Mouse (Mus musculus) midbrain, postnatal 0 days (tissue): ENCODE measurements around the gene Atp8b4. TPM values are rescaled to one million over a fixed set of nuclear protein-coding genes. Genes with fewer than 3 reads are reported as not detected.

Experiments used
- ATAC-seq: fragments of 200-750 bp; cut with Nextera tagmentation; 2 replicates; pipeline ENCODE4 v1.8.0; 2017; ENCODE audit warnings: moderate number of reproducible peaks, mild to moderate bottlenecking, moderate TSS enrichment, moderate library complexity; ENCODE audit not compliant: low FRiP score
- DNase-seq: peaks from one replicate; pipeline ENCODE4 v3.0.0-alpha.2; 2015; ENCODE audit warnings: low spot score
- H3K27ac ChIP-seq: fragments of 300-500 bp; sonication (generic); 2 replicates; pipeline ENCODE4 v1.5.1; 2014; ENCODE audit warnings: low read depth, mild to moderate bottlenecking, low read length, mixed read lengths
- H3K27me3 ChIP-seq: fragments of 300-500 bp; sonication (generic); 2 replicates; pipeline ENCODE4 v1.6.1; 2014; ENCODE audit warnings: low read length, control low read depth, mixed read lengths; ENCODE audit not compliant: insufficient read depth
- H3K36me3 ChIP-seq: fragments of 300-500 bp; sonication (generic); 2 replicates; pipeline ENCODE4 v1.6.1; 2014; ENCODE audit warnings: low read length, control low read depth, mixed read lengths; ENCODE audit not compliant: insufficient read depth
- H3K4me1 ChIP-seq: fragments of 300-500 bp; sonication (generic); 2 replicates; pipeline ENCODE4 v1.6.1; 2014; ENCODE audit warnings: mild to moderate bottlenecking, control low read depth, antibody characterized with exemption, low read length, mixed read lengths; ENCODE audit not compliant: insufficient read depth
- H3K4me2 ChIP-seq: fragments of 300-500 bp; sonication (generic); 2 replicates; pipeline ENCODE4 v1.6.1; 2014; ENCODE audit warnings: low read depth, mild to moderate bottlenecking, low read length, mixed read lengths; ENCODE audit not compliant: poor library complexity, severe bottlenecking
- H3K4me3 ChIP-seq: fragments of 300-500 bp; sonication (generic); 2 replicates; pipeline ENCODE4 v1.5.1; 2014; ENCODE audit warnings: low read depth, mild to moderate bottlenecking, low read length, moderate library complexity
- H3K9ac ChIP-seq: fragments of 300-500 bp; sonication (generic); replicated peaks from 2 replicates; pipeline ENCODE4 v1.6.1; 2014; ENCODE audit warnings: mild to moderate bottlenecking, low read length, moderate library complexity, mixed read lengths; ENCODE audit not compliant: poor library complexity, severe bottlenecking
- H3K9me3 ChIP-seq: fragments of 300-500 bp; sonication (generic); 2 replicates; pipeline ENCODE4 v1.6.1; 2016; ENCODE audit warnings: low read length, control low read depth
- CTCF ChIP-seq: IDR thresholded peaks from 2 replicates; pipeline ENCODE4 v1.5.1; 2016; ENCODE audit warnings: antibody characterized with exemption, mild to moderate bottlenecking
- WGBS: fragments of 180-500 bp; shearing (Covaris S2); extraction: QIAGEN DNeasy Blood & Tissue Kit; methylation state at CpG from one replicate; pipeline ENCODE4 v1.1.7; 2014; 5-methylcytosine and 5-hydroxymethylcytosine counted together
- polyA plus RNA-seq: library from polyadenylated mRNA; unstranded; fragments of >200 nt; fragmentation: Nextera tagmentation; extraction: Ambion mirVana; gene quantifications from 2 replicates; pipeline ENCODE4 v1.2.1, GENCODE M21; 2015
- total RNA-seq: library from RNA; depleted of rRNA; stranded (reverse); fragments of >200 nt; gene quantifications from 2 replicates; pipeline ENCODE4 v1.2.3, GENCODE M21; 2014

The Atp8b4 gene
- total and polyA plus RNA-seq, 2 experiments from 2014 or later = 0.22 TPM; not detected in 1

GRCm38 (mm10) chr2:126434712-126435111, 65.8 kb downstream of the Atp8b4 start:
- no peak overlapping the region for H3K9ac ChIP-seq
- no peak for TF ChIP-seq CTCF
- DNase-seq = no peak
- H3K9me3 ChIP-seq = no peaks in the 10 kb centered on the region
- H3K27me3 ChIP-seq = no peaks in the 10 kb centered on the region
- WGBS = 87% methylated on average over 1 of the region's 1 CpGs
- no peak overlapping the region for H3K27ac ChIP-seq
- no peaks in the 10 kb centered on the region for H3K36me3 ChIP-seq
- no peak for ATAC-seq
- H3K4me2 ChIP-seq = no peak overlapping the region
- H3K4me1 ChIP-seq = no peaks in the 10 kb centered on the region
- H3K4me3 ChIP-seq = no peak overlapping the region

GRCm38 (mm10) chr2:126434305-126434704, 66.2 kb downstream of the Atp8b4 start:
- no peak for TF ChIP-seq CTCF
- H3K36me3 ChIP-seq = no peaks in the 10 kb centered on the region
- no peaks in the 10 kb centered on the region for H3K4me1 ChIP-seq
- 90% methylated on average over 9 of the region's 9 CpGs for WGBS
- ATAC-seq = no peak
- H3K9ac ChIP-seq = no peak overlapping the region
- no peaks in the 10 kb centered on the region for H3K27me3 ChIP-seq
- no peak overlapping the region for H3K4me2 ChIP-seq
- H3K4me3 ChIP-seq = no peak overlapping the region
- no peaks in the 10 kb centered on the region for H3K9me3 ChIP-seq
- no peak overlapping the region for H3K27ac ChIP-seq
- no peak for DNase-seq

- Histone ChIP-seq H3K27me3 (no peaks in the 10 kb centered on the region), H3K9ac (no peak overlapping the region), H3K36me3 (no peaks in the 10 kb centered on the region), H3K4me2 (no peak overlapping the region), H3K4me3 (no peak overlapping the region), H3K9me3 (no peaks in the 10 kb centered on the region), H3K4me1 (no peaks in the 10 kb centered on the region), H3K27ac (no peak overlapping the region)
- ATAC-seq (no peak), DNase-seq (peak; percentile 31)
- no peak for TF ChIP-seq CTCF
- 78% methylated on average over 9 of the region's 9 CpGs for WGBS
Observed at GRCm38 (mm10) chr2:126432481-126433066, 67.9 kb downstream of the Atp8b4 start.

DNA sequence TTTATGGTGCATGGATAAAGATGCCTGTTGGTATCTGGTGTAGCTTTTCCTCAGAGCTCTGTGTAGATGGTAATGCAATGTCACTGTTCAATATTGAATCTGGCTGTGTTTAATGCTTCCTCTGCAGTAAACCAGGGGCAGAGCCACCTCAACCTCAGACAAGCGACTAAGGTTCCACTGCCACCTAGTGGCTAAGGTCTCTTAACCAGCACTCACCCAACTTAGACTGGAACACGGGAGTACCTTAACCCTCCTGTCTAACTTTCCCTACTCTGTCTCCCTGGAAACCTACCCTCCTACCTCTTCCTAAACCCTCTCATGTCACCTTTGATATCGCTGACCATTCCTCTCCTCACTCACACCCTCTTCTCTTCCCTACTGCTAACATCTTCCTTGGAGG, 71.2 kb downstream of the Atp8b4 start:
- ATAC-seq (peak; percentile 71), DNase-seq (peak; percentile 86)
- Histone ChIP-seq H3K4me3 (no peak overlapping the region), H3K9ac (no peak overlapping the region), H3K4me2 (no peak overlapping the region), H3K4me1 (no peaks in the 10 kb centered on the region), H3K27me3 (no peaks in the 10 kb centered on the region), H3K27ac (no peak overlapping the region), H3K9me3 (no peaks in the 10 kb centered on the region), H3K36me3 (no peaks in the 10 kb centered on the region)
- 15% methylated on average over 3 of the region's 3 CpGs for WGBS
- TF ChIP-seq CTCF = peak; percentile 91

DNA sequence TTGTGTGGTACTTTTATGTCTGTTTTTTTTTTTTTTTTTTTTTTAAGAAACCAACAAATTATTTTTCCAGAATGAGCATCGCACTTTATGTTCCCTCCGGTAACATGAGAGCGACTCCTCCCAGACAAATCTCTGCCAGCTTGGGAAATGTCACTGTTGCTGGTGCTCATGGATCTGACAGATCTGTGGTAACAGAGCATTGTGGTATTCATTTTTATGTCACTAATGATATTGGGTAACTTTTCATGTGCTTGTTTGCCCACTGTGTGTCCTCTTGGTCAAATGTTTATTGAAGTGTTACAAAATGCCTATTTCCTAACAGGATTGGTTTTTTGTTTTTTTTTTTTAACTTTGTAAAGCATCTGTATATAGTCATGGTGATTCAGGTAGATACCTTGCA, 75.3 kb downstream of the Atp8b4 start:
- no peak overlapping the region for H3K27ac ChIP-seq
- H3K4me3 ChIP-seq = no peak overlapping the region
- H3K27me3 ChIP-seq = no peaks in the 10 kb centered on the region
- H3K4me2 ChIP-seq = no peak overlapping the region
- H3K4me1 ChIP-seq = no peaks in the 10 kb centered on the region
- H3K9ac ChIP-seq = no peak overlapping the region
- WGBS = 83% methylated on average over 3 of the region's 3 CpGs
- H3K36me3 ChIP-seq = no peaks in the 10 kb centered on the region
- no peak for TF ChIP-seq CTCF
- H3K9me3 ChIP-seq = no peaks in the 10 kb centered on the region
- ATAC-seq = no peak
- peak; percentile 28 for DNase-seq

DNA sequence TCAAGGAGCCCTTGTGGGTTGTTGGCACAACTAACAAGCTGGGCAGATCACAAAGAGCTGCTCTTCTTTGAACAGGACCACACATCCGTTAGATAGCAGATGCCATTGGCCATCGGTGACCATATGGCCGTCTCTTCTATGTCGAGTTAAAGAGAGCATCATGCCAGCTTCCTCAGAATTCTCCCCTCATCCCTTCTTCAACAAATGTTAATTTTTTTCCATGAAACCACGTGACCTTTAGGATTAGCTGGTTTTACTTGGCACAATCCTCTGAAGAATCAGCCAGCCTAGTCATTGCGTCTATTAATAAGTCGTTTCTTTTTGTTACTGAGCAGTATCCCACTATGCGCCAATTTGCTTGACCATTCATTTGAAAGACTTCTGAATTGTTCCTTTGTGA, 75.8 kb downstream of the Atp8b4 start:
- no peaks in the 10 kb centered on the region for H3K9me3 ChIP-seq
- no peaks in the 10 kb centered on the region for H3K36me3 ChIP-seq
- DNase-seq (peak; percentile 74), ATAC-seq (no peak)
- H3K4me1 ChIP-seq = no peaks in the 10 kb centered on the region
- no peak overlapping the region for H3K4me3 ChIP-seq
- no peak overlapping the region for H3K27ac ChIP-seq
- H3K4me2 ChIP-seq = no peak overlapping the region
- H3K27me3 ChIP-seq = no peaks in the 10 kb centered on the region
- TF ChIP-seq CTCF = no peak
- WGBS = 65% methylated on average over 8 of the region's 8 CpGs
- H3K9ac ChIP-seq = no peak overlapping the region
